Mouse (Mus musculus): ENCODE data around the gene Dennd1a.

The Dennd1a gene

DNA sequence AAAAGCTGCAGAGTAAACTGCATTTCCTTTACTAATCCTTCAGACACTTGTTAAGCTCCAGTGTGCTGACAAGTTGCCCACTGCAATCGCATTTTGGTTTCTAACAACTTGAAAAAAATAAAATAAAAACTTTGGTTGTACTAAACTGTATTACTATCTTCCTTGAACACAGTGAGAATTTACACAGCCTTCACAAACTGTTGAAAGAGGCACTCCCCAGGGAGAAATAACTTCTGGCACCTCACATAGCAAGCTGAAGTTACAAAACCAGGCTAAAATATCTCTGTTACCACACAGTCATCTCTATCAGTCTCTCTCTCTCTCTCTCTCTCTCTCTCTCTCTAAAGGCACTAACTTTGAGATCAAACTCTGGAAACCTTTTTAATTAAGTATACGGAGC, 63.4 kb downstream of the Dennd1a start:
- no peak for DNase-seq

DNA sequence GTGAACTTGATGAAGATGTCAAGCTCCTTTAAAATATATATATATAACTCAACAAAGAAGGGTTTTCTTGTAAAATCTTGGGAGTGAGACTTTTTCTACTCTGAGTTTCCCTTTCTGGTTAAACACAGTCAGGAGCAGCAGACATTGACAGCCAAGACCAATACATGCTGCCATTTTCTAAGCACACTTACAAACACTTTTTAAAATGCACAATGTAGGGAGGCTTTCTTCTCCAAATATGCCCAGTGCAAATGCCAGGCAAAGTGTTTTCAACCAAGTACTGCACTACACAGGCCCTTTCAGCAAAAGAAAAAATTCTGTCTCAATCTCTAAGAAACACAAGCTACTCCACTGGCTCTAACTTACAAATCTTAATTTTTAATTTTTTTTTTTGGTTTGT, 65.7 kb downstream of the Dennd1a start:
- DNase-seq, result no peak

DNA sequence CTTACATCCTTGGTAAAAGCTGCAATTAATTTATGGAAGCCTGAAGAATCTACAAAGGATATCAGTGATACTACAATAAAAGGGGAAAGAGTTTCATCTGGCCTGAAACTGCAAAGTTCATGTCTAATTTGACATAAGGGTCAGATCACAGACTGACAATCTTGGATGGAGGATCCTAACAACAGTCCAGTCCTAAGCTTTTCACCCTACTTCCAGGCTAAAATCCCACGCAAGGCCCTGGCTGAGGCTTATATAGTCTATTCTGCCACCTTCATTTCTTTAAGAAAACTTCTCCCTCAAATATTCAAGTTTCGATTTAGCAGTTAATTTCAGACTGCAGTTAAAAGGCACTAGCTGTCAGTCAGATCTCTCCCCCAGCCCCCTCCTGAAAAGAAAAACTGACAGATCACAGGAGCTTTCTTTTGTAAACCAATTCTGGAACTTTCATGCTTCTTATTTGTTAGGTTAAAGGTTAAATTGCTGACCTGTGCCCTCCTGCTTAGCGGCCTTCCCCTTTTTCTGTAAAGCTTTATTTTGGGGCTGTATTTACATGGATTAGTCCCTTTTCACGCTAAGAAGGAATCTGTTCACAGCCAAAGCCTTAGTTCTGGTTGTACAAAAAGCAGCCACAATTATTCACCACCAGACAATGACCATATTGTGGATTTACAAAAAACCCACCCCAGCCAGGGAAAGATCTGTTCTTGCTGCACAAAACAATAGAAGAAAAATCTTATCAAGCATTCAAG, 66.3 kb downstream of the Dennd1a start:
- DNase-seq, result no peak

DNA sequence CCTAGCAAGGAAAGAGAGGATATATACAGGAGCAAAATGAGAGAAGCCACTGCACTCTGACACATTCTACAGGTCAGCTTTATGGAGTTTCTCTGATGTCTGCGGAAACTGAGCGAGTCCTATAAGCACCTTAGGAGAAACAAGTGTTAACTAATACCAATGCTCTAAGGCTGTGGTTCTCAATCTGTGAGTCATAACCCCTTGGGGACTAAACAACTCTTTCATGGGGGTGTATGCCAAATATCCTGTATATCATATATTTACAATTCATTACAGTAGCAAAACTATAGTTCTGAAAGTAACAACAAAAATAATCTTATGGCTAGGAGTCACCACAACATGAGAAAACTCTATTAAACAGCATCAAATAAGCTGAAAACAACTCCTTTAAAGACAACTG, 67.5 kb downstream of the Dennd1a start:
- no peak for DNase-seq

DNA sequence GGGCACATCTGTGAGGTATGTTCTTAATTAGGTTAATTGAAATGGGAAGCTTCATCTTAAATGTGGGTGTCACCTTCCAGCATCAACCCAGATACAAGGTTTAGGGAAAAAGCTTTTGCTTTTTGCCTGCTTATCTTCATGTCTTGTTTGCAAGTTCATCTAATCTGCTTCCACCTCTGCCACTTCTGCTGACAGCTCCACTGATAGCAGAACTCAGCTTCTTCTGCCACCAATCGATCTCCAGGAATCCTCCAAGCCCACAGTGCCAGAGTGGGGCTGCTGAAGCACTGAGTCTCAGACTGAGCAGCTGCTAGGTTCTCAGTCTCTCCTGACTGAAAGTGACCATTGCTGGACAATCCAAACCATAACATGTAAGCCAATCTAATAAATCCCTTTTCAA, 74.1 kb downstream of the Dennd1a start:
- DNase-seq, result no peak

DNA sequence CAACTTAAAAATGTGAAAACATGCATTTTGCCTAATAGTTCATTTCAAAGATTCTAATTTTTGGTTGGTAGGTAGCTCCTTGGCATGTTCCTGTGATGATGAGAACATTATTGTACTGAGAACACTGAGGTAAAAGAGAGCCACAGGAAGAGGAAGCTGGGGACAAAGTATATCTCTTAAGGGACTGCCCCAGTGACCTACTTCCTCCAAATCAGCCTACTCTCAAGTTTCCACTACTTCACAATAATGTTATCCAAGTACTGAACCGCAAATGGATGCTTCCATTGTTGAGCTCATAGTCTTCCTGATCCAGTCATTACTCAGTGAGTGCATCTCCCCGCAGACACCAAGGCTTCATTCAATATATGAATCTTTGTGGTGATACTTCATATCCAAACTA, 75.8 kb downstream of the Dennd1a start:
- no peak for DNase-seq

DNA sequence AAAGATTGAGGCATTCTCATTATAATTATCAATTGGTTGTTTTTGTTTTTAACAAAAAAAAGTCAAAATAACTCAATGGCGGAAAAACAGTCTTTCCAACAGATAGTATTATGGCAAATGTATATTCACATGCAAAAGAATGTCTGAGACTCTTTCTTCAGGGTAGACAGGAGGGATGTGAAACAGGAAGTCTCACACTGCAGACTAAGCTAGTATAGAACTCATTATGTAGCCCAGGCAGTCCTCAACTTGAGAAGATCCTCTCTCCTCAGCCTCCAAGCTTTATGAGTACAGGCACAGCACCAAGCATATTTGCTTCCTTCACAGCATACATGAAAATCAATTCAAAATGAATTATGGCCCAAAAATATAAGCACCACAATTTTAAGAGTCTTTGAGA, 79.4 kb downstream of the Dennd1a start:
- DNase-seq, result no peak

DNA sequence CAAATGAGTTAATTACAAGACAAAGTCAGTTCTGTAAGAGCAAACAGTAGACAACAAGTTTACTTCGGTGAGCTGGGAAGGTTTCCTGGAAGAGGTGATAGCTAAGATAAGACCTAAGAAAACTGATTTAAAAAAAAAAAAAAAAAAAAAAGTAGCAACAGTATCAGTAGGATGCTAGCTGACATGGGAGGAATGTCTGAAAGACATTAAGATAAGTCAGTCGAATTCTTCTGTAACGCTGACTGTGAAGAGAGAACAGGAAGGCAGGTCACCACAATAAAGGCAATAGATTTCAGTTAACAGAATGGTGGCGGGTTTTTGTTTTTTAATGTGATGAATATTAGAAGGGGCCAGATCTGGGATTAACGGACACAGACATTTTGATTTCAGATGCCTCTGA, 81.9 kb downstream of the Dennd1a start:
- DNase-seq, result no peak

DNA sequence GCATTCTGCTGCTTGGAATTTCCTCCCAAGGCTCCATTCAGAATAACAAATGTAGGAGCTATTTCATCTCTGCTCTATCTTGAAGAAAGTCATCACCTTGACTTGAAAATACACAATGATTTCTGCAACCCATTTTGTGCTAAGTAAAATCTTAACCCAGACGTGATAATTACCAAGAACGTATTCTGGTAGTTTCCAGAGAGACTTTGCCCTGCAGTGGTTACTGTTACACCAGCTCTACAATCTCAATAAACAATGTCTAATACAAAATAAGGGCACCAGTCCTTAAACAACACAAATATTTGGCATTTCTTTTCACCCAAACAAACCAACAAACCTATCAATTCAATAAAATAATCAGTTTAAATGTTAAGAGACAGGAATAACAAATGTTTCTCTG, 82.5 kb downstream of the Dennd1a start:
- DNase-seq, result no peak

DNA sequence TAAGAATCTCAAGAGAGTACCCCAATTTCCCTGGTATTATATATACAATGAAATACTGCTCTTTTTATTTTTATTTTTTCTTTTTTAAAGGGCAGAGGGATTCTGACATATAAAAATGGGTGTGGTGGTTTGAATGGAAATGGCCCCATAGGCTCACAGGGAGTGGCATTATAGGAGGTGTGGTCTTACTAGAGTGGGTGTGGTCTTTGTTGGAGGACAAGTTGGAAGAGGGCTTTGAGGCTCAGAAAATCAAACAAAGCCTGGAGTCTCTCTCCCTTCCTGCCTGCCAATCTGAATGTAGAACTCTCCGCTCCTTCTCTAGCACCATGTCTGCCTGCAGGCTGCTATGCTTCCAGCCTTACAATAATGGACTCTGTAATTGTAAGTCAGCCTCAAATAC, 89.1 kb downstream of the Dennd1a start:
- no peak for DNase-seq

DNA sequence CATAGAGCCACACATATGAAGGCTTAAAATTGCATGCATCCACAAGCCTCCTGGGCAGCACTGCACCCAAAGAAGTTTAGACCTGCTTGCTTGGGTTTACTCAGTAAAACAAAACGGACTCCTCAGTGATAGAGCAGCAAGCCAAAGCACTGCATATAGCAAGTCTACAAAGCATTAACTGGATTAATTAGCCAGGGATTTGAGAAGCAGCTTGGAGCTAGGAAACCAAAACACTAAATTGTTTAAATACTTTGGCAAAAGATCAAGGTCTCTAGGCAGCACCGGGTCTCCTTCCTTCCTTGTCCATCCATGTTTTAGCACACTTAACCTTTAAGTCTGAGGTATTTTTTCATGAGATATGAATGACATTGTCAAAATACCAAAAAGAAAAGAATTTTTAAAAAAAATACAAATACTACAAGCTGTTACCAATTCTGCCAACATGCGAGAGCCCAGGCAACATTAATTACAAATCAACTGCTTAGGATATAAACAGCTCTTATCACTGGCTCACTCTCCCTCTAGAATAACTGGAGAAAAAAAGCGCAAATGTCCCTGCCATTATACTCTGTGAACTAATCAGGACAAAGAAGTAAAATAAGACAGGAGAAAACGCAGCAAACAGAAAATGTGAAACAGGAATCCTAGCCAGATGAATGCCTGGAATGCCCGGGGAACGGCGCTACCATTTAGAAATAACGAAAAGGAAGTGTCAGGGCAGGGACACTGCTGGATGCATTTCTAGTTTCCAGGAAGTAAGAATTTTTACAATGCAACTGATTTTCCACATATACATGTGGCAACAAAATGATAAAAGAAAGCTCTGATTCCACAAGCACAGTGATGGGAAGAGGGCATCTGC, 90.8 kb downstream of the Dennd1a start:
- peak; percentile 14 for DNase-seq

DNA sequence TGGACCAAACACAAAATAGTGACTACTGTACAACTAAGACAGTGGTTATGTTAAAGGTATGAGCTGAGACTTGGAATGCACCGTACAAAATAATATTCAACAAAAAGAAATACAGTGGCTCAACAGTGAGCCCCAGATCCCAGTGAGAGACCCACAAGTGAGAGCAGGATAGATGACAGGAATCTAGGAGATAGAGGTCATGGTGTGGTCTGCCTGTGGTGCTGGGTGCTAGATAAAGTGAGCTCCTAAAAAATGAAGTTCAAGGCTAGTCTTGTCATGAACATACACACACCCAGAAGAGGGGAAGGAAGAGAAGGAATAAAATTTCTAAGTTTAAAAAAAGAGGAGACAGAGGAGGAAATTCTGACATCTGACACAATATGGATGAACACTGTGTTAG, 95.2 kb downstream of the Dennd1a start:
- DNase-seq, result no peak

DNA sequence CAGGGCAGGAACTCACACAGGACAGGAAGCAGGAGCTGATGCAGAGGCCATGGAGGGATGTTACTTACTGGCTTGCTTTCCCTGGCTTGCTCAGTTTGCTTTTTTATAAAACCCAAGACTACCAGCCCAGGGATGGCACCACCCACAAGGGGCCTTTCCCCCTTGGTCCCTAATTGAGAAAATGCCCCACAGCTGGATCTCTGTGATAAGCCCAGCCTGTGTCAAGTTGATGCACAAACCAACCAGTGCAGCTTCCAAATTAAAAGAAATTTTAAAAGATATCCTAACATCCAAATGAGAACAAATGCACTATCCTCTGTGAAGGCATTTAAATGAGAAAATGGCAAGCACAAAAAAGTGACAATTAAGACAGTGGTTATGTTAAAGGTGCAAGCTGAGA, 95.6 kb downstream of the Dennd1a start:
- DNase-seq, result no peak

DNA sequence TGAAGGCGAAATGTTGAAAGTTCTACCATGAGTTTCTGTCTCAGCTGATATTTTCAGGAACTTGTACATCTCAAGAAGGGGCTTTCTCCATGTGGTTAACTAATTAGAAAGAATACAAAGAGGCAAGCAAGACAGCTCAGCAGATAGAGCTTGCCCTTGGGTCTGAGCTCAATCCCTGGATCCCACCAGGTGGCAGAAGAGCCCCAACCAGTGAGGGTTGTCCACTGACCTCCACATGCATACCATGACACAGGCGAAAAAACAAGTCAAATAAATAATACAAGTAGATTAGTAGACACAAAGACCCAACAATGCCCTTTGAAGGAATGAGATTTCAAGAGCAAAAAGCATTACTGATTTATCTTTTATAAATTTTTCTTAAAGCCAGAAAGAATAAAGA, 100.8 kb downstream of the Dennd1a start:
- peak; percentile 47 for DNase-seq

DNA sequence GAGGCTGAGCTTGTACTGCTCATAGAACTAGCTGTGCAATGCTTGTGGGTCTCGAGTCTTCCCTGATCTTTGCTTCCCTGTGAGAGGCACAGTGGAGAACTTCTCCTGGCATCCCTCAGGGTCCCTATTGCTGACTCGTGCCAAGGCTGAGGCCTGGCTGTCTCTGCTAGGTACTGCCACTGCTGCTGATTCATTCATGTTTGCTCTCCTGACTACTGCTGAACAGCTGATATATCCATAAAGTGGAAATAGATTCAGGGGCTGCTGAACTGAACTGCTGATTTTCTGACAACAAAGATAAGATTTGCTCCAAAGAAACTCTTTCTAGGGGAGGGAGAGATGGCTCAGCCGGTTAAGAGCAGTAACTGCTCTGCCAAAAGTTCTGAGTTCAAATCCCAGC, 102.2 kb downstream of the Dennd1a start:
- DNase-seq, result no peak

DNA sequence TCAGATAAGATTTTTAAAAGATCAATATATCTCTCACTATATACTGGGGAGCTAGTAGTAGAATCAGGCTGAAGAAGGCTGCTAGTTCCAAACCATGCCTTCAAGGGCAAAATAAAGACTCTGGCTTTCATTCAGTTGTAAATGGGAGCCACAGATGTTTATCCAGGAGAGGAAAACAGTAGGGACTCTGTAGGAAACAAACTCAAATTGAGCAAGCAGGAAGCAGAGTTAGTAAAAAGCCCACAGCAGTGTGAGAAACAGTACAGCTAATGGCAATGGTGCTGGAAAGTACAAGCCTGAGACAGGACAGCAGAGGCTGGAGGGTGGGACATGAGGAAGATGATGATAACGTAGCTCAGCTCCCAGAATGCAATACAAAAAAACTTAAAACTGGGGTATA, 103.3 kb downstream of the Dennd1a start:
- DNase-seq, result no peak

DNA sequence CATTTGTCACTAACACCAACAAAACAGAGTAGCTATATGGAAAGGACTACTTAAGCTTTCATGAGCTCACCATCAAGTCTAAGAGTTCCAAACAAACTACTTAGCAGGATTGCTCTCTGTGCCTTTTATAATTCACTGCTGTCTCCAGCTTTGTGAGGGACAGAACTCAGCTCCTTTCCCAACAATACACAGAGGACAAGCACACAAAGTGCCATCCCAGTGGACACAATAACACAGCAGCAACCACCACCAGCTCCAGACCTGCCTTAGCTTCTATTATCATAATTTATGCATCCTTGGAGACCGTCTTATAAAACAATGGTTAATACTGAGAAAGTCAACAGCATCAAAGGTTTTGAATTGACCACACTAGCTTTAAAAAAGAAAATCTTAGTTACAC, 104.9 kb downstream of the Dennd1a start:
- no peak for DNase-seq

DNA sequence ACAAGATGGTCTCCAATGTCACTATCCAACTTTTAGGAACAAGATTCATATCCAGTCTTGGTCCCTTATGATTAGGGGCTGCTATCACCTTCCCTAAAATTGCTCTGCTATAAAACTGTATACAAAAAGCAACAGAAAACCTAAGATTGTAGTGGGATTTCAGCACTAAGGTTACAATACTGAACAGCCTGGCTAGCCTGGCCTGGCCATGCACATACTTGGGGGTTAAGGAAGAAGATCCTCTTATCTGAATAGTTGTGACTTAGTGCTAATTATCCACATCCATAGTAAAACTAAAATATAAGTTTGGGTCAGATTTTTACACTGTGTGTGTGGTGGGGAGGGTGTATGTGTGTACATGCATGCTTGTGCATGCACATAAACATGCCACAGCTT, 109.6 kb downstream of the Dennd1a start:
- DNase-seq, result no peak

DNA sequence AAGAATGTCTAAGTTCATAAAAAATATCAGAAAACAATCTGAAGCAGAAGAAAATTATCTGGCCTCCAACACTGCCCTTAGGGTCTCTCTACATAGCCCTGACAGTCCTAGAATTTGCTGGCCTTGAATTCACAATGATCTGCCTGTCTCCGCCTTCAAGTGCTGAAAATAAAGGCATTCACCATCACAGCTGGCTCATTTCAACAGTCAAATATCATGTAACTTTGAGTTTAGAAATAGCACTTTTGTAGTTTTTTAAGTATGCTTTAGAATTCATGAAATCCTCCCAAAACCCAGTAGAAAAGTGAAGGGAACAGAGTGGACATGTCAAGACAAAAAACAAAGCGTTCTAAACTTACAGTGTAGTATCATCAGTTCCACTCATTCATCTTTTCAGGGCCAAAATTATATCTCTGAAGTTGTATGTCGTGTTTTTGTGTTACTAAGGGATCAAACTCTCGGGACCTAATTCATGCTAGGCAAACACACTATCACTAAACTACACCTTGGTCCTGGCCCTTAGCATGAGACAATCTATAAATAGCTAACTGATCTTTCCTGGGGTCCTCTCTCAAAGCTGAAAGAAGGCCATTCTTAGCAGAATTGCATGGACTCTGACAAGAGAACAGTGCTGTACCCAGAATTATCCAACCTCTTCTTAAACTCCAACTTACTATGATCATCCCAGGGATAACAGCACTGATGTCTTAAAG, 110.2 kb downstream of the Dennd1a start:
- no peak for DNase-seq

DNA sequence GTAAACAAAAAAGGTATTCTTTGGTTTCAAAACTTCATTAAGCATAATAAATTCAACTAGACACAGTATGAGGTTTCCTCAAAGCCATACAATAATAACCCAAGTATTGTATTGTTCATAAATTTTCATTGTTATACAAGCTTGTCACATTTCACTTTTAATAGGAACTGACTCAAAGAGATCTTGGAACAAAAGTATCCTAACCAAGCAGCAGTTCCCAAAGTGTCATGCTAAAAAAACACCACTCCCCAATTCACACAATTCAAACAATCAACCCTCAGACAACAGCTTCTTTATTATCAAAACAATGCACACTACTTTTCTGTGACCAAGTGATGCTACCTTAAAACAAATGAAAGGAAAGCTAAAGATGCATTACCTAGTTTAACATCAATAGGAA, 111.9 kb downstream of the Dennd1a start:
- no peak for DNase-seq

DNA sequence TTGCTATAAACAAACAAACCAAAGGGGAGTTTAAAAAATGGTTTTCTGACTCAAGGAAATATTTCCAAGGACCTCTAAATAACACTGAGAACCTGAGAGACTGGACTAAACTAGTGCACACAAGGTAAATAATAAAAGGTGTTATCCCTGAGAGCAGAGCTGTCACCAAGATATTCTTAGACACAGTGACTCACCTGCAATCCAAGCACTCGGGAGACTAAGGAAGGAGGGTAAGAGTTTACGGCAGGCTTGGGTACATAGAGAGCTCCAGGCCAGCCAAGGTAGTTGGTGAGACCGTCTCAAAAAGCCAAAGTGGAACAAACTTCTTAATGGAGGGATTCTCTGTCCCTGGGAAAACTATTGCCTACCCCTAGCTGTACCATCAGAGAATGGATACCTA, 118.6 kb downstream of the Dennd1a start:
- no peak for DNase-seq

DNA sequence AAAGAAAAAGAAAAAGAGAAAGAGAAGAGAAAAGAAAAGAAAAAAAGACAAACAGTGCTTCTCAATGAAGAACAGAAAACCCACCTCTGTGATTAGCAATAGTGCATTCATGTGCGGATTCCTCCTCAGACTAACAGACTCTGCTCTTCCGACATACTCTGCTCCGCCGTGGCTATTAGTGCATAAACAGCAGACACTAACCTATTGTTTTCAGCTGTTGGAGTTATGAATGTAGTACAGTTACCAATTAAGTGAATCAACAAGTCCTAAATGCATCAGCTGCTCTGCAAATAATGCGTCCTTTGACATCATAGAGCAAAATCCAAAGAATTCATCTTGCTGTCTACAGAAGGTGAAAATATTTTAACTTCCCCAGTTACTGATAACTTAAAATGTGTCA, 121.2 kb downstream of the Dennd1a start:
- DNase-seq, result no peak

DNA sequence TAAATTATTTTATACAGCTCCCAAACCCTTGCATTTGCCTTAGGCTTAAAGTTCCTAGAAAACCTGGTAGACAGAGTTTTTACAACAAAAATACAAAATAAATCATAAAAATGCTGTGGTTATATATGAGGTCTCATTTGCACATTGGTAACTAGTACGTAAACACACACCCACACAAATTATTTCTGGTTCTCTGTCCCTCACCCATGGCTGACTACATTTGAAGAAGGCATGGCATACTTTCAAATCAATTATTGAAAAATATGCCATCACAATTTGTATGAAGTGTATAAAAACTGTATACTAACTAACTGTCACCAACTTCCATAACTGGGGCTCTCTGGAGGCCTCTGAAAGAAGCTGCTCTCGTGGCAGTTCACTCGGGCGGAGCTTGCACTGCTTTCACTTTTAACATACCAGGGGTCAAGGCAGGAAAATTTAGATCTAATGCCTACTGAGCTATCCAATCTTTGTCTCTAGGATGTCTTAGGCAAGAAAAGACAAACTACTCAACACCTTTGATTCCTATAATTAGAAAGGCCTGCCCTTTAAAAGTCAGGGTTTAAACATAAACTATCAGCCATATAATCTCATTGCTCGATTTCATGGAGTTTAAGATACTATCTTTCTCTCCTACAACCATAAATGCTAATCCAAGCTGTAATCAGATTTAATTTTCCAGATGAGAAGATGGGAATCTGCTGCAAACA, 122.7 kb downstream of the Dennd1a start:
- peak; percentile 15 for DNase-seq
